Comparison of ENCODE assay signal across 16 mouse cellular contexts in genomic region chr15:31721019-31721418, GRCm38 (mm10).
"Had no signal": no experiment of that assay in that cellular context is flagged by ENCODE, and none has a peak within 500 bp of the region (broad histone marks: within the 10 kb centered on the region; RNA-seq: fewer than 3 reads in every experiment).

No protein-coding gene starts in this region.

- H3K27me3 ChIP-seq: neural tube, embryonic 13.5 days; neural tube, embryonic 15.5 days; stomach, embryonic 15.5 days had no signal

- DNase-seq: retina, postnatal 1 day; right cerebral cortex, adult 18-20 months; right cerebral cortex, postnatal 14 days; right cerebral cortex, postnatal 25 days; right cerebral cortex, postnatal 4 days; spleen, adult 18-20 months; thymus, adult 18-20 months; thymus, adult 2 months; thymus, postnatal 14 days; thymus, postnatal 25 days; thymus, postnatal 36 days; thymus, postnatal 4 days had no signal

- H3K4me1 ChIP-seq: neural tube, embryonic 13.5 days; neural tube, embryonic 15.5 days; stomach, embryonic 15.5 days had no signal

- H3K9me3 ChIP-seq: neural tube, embryonic 13.5 days; neural tube, embryonic 15.5 days; stomach, embryonic 15.5 days had no signal

- H3K9ac ChIP-seq: neural tube, embryonic 13.5 days; neural tube, embryonic 15.5 days; stomach, embryonic 15.5 days had no signal

- H3K27ac ChIP-seq: neural tube, embryonic 13.5 days; neural tube, embryonic 15.5 days; stomach, embryonic 15.5 days; stomach, postnatal 0 days had no signal

- H3K4me3 ChIP-seq: neural tube, embryonic 13.5 days; neural tube, embryonic 15.5 days; stomach, embryonic 15.5 days had no signal

- H3K36me3 ChIP-seq: neural tube, embryonic 13.5 days; neural tube, embryonic 15.5 days; stomach, embryonic 15.5 days had no signal
